Mouse (Mus musculus) splenic B cell, adult 2 months (primary cell): Measurements from ENCODE around the gene Oard1.

ENCODE experiments used
- DNase-seq: peaks from one replicate; pipeline ENCODE4 v3.0.0-alpha.2; 2011; ENCODE audit warnings: low read depth, low spot score
- H3K27me3 ChIP-seq: 2 replicates; pipeline ENCODE4 v1.6.1; 2012; ENCODE audit warnings: mild to moderate bottlenecking, low read length, moderate library complexity, mixed read lengths; ENCODE audit not compliant: control insufficient read depth, poor library complexity, insufficient read depth, severe bottlenecking
- H3K36me3 ChIP-seq: 2 replicates; pipeline ENCODE4 v1.6.1; 2012; ENCODE audit warnings: mild to moderate bottlenecking, low read length, moderate library complexity, mixed read lengths; ENCODE audit not compliant: control insufficient read depth, poor library complexity, insufficient read depth, severe bottlenecking

Gene Oard1

DNA sequence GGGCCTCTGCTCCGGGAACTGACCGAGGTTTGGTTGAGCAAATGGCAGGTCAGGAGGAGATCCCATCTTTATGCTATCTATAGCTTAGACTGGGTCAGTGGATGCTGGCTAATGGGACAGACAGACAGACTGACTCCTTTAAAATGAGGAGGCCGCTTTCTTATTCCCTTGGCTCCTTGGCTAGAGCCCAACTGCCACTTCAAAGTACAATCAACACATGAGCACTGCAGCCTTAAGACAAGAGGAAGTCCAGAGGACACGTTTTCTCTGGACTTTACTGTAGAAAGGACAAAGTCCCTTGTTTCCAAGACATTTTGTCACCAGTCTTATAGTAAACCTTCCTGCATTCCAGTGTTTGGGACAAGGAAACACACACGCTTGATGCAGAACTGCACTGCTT lies 18.4 kb upstream of the Oard1 start:
- no peaks in the 10 kb centered on the region for H3K27me3 ChIP-seq
- no peak for DNase-seq
- peaks cover 31% of the 10 kb centered on the region for H3K36me3 ChIP-seq

DNA sequence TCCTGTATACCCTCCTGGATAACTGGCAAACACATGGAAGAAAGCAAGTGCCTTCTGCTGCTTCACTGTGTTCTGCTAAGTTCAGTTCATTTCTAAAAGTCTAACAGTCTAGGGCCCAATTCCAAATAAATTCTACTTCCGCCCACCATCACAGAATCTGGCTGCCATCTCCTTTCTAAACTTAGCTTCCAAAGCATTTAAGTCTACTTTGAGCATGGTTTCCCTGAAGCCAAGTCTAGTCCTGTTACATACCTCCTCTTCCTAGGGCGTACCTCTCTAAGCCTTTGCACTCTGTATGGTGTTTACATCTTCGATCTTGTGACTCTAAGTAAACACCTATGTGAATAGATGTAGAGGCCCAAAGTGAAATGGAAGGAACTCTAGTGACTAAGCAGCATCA lies 17.2 kb upstream of the Oard1 start:
- no peak for DNase-seq
- no peaks in the 10 kb centered on the region for H3K27me3 ChIP-seq

DNA sequence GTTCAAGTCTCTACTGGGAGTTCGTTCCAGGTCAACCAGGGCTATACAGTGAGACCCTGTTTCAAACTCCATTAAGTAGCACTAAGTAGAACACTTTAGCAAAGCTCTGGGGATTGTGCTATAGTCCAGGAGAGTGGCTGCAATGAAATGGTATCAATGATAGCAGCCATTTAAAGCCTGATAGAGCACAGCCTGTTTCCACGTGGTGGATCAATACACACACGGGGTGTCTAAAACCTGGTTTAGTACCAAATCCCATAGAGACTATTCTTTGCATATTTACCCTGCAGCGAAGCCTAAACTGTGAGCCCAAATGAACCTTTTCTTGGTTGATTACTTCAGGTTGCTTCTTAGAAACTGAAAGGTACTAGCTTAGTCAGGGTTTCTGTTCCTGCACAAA lies 8.1 kb upstream of the Oard1 start:
- DNase-seq, result peak; percentile 40
- H3K36me3 ChIP-seq, result peaks cover 20% of the 10 kb centered on the region
- H3K27me3 ChIP-seq, result no peaks in the 10 kb centered on the region

More for the DNA sequence above, 17.2 kb upstream of the Oard1 start:
- peaks cover 32% of the 10 kb centered on the region for H3K36me3 ChIP-seq

DNA sequence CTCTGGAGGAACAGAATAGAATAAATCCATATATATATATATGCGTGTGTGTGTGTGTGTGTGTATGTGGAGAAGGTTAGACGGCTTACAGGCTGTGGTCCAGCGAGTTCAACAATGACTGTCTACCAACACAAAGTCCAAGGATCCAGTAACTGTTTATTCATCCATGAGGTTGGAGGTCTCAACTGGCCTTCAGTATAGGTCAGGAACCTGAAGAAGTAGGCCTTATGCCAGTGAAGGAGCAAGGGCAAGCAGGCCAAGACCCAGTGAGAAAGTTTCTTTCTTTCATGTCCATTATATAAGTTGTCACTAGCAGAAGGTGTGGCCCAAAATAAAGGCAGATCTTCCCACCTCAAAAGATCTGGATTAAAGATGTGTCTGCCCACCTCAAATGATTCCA lies 7.1 kb upstream of the Oard1 start:
- DNase-seq, result no peak
- H3K36me3 ChIP-seq, result peaks cover 16% of the 10 kb centered on the region
- no peaks in the 10 kb centered on the region for H3K27me3 ChIP-seq

DNA sequence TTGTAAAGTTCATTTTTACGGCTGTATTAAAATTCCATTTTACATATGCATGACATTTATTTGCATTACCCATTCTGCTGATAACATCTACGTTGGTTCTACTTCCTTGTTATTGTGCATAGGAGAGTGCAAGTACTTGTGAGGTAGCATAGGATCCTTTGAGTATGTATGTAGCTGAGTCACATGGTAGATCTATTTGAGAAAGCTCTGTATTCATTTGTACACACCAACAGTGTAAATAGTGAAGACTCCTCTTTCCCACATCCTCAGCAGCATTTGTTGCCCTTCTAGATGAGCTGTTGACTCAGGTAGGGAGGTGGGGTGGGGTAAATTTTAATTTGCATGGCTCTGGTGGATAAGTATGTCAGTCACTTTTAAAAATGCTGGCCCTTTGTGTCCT lies 6.0 kb upstream of the Oard1 start:
- H3K36me3 ChIP-seq, result peaks cover 7% of the 10 kb centered on the region; the same call in 1 of the 2 replicates
- H3K27me3 ChIP-seq, result no peaks in the 10 kb centered on the region
- peak; percentile 24 for DNase-seq

DNA sequence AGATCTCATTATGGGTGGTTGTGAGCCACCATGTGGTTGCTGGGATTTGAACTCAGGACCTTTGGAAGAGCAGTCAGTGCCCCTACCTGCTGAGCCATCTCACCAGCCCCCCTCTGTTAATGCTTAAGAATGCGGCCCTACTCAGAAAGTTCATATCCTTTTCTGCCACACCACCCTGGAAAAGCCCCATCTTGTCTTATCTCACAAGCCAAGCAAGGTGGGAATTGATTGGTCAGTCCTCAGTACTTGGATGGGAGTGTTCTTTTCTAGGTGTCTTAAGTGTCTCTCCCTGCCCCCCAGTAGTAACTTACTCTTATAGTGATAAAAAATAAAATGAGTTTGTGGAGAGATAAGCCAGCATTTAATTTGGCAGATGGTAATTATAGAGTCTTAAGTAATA lies 5.1 kb upstream of the Oard1 start:
- no peak for DNase-seq
- Histone ChIP-seq H3K27me3 (no peaks in the 10 kb centered on the region), H3K36me3 (no peaks in the 10 kb centered on the region)

DNA sequence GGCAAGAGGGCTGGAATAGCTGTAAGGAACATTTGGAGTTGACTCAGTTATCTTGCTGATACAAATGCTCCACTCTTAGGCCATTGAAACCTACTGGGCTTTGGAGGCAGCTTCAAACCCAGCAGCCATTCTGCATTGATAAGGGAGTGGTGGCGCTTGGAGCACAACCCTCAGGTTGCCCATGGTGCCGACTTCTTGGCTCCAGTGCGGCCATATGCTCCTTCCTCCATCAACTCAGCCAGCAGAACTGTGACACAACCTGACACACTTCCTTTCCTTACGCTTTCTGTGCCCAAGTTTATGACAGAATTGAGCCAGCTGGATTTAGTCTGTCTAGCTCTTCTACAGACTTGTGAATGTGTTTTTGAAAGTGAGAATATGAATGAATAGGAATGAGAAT lies 2.7 kb upstream of the Oard1 start:
- no peak for DNase-seq
- H3K36me3 ChIP-seq, result peaks cover under 1% of the 10 kb centered on the region

DNA sequence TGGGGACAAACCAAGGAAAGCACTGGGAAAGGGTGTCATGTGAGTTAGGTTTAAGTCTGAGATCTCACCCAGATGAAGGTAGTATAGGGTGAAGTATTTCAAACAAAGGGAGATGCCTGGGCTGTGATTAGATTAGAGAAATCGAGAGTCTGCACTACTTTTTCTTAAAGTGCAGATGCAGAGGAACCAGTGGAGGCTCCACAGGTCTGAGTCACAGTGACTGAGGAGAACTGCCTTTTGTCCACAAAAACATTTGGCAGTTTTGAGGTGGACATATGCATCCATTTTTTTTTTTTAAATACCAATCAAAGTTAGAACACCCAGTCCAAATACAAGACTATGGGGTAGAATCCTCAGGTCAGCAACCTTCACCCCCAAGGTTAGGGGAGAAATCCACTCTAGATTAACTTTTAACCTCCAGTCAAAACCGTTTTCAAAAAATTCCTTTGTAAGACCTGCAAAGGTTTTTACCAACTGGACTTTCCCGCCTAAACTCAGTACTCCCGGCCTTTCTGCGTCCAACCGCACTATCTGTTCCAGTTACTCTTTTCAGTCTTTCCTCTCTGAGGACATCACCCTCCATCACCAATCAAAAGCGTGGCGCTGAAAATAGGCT lies 1.8 kb upstream of the Oard1 start:
- H3K27me3 ChIP-seq, result no peaks in the 10 kb centered on the region
- DNase-seq, result no peak
- peaks cover 6% of the 10 kb centered on the region for H3K36me3 ChIP-seq

More for the DNA sequence above, 2.7 kb upstream of the Oard1 start:
- no peaks in the 10 kb centered on the region for H3K27me3 ChIP-seq

DNA sequence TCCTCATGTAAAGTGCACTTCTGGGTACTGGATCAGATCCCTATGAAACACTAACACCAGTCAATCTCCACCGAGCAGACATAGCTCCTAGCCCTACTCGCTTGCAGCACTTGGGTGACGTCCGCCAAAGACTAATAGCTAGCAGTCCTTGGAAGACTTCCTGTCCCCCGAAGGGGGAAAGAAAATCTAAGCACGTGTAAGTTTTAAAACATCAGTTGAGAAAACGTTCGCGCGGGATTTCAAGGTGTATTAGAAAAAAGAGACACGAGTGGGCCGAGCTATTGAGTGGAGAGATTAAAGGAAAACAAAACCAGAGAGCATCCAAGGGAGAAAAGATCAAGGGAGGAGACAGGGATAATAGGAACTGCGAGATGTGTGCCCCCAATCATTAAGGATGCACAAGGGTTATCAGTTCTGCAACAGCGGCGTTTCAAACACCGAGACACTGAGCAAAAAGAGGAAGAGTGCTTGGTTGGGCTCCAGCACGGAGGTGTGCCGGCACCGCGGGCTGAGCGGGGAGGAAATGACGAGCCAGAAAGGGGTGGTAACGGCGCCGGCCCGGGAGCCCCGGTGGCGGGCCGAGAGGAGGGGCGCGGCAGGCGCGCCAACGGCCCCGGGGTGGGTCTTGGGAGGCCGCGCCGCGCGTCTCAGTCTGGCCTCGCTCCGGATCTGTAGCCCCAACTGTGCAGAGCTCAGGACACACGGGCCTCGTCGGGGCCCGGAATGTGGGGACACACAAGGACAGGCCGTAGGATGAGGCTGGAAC lies 1.1 kb upstream of the Oard1 start:
- Histone ChIP-seq H3K36me3 (peaks cover 6% of the 10 kb centered on the region), H3K27me3 (no peaks in the 10 kb centered on the region)
- DNase-seq, result peak; percentile 92

DNA sequence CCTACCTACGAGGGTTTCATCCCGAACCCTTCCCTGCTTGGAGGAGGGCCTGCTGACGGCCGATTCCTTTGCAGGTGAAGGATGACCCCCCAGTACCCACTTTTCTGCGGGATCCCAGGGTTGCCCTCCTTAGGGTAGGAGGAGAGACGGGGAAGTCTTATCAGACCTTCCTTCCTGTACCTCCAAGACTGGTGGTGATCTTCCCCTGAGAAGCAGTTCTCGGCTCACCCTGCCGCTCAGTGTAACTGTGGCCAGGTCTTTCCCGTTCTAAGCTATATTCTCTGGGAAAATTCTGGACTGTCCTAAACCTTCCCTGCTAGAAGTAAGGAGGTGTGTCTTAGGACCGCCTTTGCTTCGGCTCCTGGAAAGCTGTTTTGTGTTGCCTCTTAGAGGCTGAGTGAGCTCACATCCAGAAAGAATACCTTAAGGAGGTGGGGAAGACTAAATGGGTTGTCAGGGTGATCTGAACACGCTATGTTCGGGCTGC lies 528 bp downstream of the Oard1 start:
- DNase-seq, result no peak
- Histone ChIP-seq H3K36me3 (peaks cover 8% of the 10 kb centered on the region), H3K27me3 (no peaks in the 10 kb centered on the region)

DNA sequence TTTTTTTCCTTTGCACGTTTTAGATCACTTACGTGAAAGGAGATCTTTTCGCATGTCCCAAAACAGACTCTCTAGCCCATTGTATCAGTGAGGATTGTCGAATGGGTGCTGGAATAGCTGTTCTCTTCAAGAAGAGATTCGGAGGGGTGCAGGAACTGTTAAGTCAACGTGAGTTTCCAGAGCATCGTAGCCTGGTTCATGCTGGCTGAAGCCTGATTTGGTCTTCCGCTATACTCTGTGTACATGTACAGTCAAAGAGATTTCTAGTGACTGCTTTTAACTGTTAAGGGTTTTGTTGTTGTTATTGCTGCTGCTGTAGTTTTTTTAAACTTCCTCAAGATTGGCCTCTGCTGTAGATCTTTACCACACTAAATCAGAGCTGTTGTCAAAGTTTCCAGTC lies 1.4 kb downstream of the Oard1 start:
- Histone ChIP-seq H3K27me3 (no peaks in the 10 kb centered on the region), H3K36me3 (peaks cover 10% of the 10 kb centered on the region)
- DNase-seq, result no peak

DNA sequence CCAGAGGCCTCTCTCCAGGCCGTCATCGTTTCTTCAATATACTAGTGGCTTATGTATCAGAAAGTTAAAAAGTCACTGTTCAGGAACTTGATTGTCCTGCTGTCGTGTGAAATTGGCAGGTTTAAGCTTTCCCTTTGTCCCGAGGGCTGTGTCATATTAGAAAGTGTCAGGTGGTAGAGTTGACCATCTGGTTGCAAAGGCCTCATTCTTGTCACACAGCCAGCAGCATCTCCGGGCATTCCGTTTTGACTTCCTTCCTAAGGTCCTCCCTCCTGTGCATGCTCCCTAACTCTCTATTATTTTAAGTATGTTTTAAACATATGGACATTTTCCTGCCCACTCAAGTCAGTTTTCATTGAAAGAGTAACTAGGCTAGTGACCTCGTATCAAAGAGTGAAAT lies 6.2 kb downstream of the Oard1 start:
- Histone ChIP-seq H3K36me3 (peaks cover 19% of the 10 kb centered on the region), H3K27me3 (no peaks in the 10 kb centered on the region)

DNA sequence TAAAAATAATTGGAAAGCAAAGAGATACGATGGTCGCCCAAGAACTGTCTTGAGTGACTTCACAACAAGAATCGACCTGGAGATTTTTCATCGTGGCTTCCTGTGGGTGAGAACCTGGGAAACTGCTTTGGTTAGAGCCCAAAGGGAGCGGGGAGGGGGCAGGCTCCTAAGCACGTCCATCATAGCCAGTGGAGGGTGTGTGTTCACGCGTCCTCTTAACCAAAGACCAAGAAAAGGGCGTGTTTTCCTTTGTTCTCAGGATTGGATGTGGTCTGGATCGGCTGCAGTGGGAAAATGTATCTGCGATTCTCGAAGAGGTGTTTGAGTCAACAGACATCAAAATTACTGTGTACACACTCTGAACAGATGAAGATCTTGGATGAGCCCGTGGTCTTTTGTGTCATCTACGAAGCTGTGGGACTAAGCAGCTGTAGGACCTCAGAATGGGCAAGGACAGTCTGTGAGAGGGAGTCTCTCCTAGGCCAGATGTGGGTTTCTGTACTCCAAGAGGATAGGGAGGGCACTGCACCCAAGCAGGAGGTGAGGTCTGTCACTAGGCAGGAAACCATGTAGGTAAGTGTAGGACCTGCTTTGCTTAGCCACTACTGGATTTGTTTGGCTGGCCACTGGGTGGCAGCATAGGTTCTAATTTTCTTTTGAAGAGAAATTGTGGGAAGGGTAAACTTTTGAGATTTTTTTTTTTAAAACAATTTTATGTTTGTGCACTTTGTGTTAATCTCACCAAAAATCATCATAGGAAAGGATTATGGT lies 6.8 kb downstream of the Oard1 start:
- Histone ChIP-seq H3K36me3 (peaks cover 19% of the 10 kb centered on the region), H3K27me3 (no peaks in the 10 kb centered on the region)
- DNase-seq, result peak; percentile 79

More for the DNA sequence above, 6.2 kb downstream of the Oard1 start:
- DNase-seq, result no peak

DNA sequence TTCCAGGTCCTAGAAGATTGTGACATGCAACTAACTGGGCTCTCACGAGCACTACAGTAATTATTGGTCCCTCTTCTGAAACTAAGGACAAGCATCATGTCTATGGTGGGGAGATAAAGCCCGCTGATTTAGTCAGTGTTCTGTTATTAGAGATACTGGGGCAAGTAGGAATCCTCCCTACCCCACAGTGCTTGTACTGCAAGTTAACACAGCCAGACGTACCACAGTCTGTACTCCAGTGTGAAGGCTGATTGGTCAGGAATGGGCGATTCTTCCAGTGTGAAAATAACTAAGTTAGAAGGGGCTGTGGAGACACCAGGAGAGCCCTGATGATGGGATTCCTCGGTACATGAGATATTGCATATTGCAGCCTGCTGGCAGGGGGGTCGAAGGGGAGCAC lies 7.7 kb downstream of the Oard1 start:
- Histone ChIP-seq H3K27me3 (no peaks in the 10 kb centered on the region), H3K36me3 (peaks cover 16% of the 10 kb centered on the region)
- DNase-seq, result no peak

DNA sequence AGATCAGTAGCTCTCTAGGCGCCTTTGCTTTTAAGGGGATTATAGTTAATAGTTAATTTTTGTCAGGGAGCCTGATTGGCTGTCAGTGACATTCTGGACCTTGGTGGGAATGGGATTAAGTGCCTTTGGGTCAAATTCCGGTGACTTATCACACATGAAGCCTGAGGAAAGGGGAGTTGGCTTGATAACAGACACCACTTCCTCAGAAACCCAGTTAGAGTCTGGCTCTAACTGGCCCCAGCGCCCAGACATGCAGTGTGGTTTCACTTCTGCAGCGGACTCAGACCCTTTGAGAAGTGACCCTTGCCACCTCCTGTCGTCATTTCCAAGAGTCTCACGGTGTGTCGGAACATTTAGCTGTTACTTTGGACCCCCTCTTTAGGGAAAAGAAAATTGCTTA lies 8.4 kb downstream of the Oard1 start:
- Histone ChIP-seq H3K36me3 (peaks cover 13% of the 10 kb centered on the region), H3K27me3 (no peaks in the 10 kb centered on the region)
- DNase-seq, result peak; percentile 46
